Mouse (Mus musculus): ENCODE results near the gene Kif19a.

DNA sequence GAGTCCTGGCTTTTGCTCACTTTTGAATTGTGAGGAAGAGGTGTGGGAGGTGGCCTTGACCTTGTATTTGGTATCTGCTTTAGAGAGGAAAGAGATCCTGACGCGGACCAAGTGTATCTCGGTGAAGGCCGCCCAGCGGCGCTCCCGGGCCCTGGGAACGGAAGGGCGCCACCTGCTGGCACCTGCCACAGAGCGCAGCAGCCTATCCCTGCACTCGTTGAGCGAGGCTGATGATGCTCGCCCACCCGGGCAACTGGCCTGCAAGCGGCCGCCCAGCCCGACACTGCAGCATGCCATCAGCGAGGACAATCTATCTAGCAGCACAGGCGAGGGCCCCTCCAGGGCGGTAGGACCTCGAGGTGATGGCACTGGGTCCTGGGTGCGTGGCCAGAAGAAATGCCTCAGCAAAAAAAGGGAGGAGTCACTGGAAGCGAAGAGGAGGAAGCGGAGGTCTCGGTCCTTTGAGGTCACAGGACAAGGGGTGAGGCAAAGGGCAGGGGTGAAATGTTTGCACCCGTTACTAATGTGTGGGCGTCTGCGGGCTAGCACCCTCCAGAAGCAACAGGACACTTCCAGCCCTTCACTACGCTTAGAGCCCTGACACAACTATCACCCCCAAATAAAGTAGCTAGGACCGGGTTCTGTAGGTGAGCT is 24.0 kb downstream of the Kif19a start:
- TF ChIP-seq CTCF (IDR thresholded peaks at IDR 0.05; ENCODE audit: borderline replicate concordance, insufficient read depth, low read depth, low read length) (peak; percentile 90), POLR2A (IDR thresholded peaks at IDR 0.05; ENCODE audit: borderline replicate concordance, insufficient read depth, low read length) (0 out of 2 replicates have a peak, but pooled peaks have one; percentile 14)

All from cerebellum, adult 2 months (tissue).